Mouse (Mus musculus) kidney, embryonic 14.5 days (tissue): Measurements from ENCODE around the gene 4921524J17Rik. TPM values are rescaled to one million over a fixed set of nuclear protein-coding genes. Genes with fewer than 3 reads are reported as not detected.

Experiments
- ATAC-seq: fragments of 200-750 bp; cut with Nextera tagmentation; 2 replicates; pipeline ENCODE4 v1.8.0; 2017; ENCODE audit warnings: moderate number of reproducible peaks, mild to moderate bottlenecking, moderate TSS enrichment, moderate library complexity; ENCODE audit not compliant: low FRiP score, low TSS enrichment
- H3K27ac ChIP-seq: fragments of 300-500 bp; sonication (generic); 2 replicates; pipeline ENCODE4 v1.5.1; 2014; ENCODE audit warnings: low read depth, mild to moderate bottlenecking, low read length, moderate library complexity, mixed read lengths
- H3K27me3 ChIP-seq: fragments of 300-500 bp; sonication (generic); 2 replicates; pipeline ENCODE4 v1.6.1; 2014; ENCODE audit warnings: mild to moderate bottlenecking, low read length; ENCODE audit not compliant: control insufficient read depth, insufficient read depth
- H3K36me3 ChIP-seq: fragments of 300-500 bp; sonication (generic); 2 replicates; pipeline ENCODE4 v1.6.1; 2014; ENCODE audit warnings: low read length, mixed read lengths; ENCODE audit not compliant: control insufficient read depth, insufficient read depth
- H3K4me1 ChIP-seq: fragments of 300-500 bp; sonication (generic); 2 replicates; pipeline ENCODE4 v1.6.1; 2014; ENCODE audit warnings: low read length, mixed read lengths; ENCODE audit not compliant: control insufficient read depth, insufficient read depth
- H3K4me2 ChIP-seq: fragments of 300-500 bp; sonication (generic); replicated peaks from 2 replicates; pipeline ENCODE4 v1.6.1; 2014; ENCODE audit warnings: low read depth, mild to moderate bottlenecking, low read length
- H3K4me3 ChIP-seq: fragments of 300-500 bp; sonication (generic); 2 replicates; pipeline ENCODE4 v1.5.1; 2014; ENCODE audit warnings: mild to moderate bottlenecking, low read length
- H3K9ac ChIP-seq: fragments of 300-500 bp; sonication (generic); 2 replicates; pipeline ENCODE4 v1.6.1; 2014; ENCODE audit warnings: low read depth, mild to moderate bottlenecking, low read length, moderate library complexity
- H3K9me3 ChIP-seq: fragments of 300-500 bp; sonication (generic); 2 replicates; pipeline ENCODE4 v1.6.1; 2016; ENCODE audit warnings: low read length; ENCODE audit not compliant: control insufficient read depth
- WGBS: fragments of 180-500 bp; shearing (Covaris S2); extraction: QIAGEN DNeasy Blood & Tissue Kit; methylation state at CpG from one replicate; pipeline ENCODE4 v1.1.7; 2014; 5-methylcytosine and 5-hydroxymethylcytosine counted together
- polyA plus RNA-seq: library from polyadenylated mRNA; unstranded; fragments of >200 nt; fragmentation: Nextera tagmentation; extraction: Ambion mirVana; gene quantifications from 2 replicates; pipeline ENCODE4 v1.2.1, GENCODE M21; 2014

Gene 4921524J17Rik
- polyA plus RNA-seq, 1 experiment from 2014 or later, result 42.9 TPM

- Histone ChIP-seq H3K27ac (peak overlapping the region; percentile 88), H3K4me1 (peaks cover 26% of the 10 kb centered on the region; the same call in 1 of the 2 replicates), H3K36me3 (no peaks in the 10 kb centered on the region), H3K27me3 (no peaks in the 10 kb centered on the region), H3K9ac (peak overlapping the region; percentile 92), H3K9me3 (no peaks in the 10 kb centered on the region), H3K4me2 (peak overlapping the region; percentile 50), H3K4me3 (peak overlapping the region; percentile 80)
- 11% methylated on average over 10 of the region's 10 CpGs for WGBS
- no peak for ATAC-seq
These were observed 1.1 kb downstream of the 4921524J17Rik start for GRCm38 (mm10) chr8:85431281-85432167.

DNA sequence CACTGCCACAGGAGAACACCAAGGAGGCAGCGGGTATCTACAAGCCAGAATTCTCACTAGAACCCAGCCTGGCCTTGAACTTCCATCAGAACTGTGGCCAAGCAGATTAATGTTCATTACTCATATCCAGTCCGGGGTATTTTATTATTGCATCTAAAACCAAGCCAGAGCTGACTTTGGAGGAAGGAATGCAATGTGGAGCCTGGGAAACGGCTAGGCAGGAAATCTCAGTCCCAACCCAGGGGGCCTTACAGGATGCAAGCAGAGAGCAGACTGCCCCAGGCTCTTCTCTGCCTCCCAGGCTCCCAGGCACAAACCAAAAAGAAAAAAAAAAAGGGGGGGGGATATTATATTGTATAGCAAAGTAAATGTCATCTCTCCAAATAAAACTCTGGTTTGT is 1.8 kb downstream of the 4921524J17Rik start:
- Histone ChIP-seq H3K36me3 (no peaks in the 10 kb centered on the region), H3K27ac (no peak overlapping the region), H3K4me1 (peaks cover 26% of the 10 kb centered on the region; the same call in 1 of the 2 replicates), H3K9me3 (no peaks in the 10 kb centered on the region), H3K4me3 (peak overlapping the region; percentile 80), H3K4me2 (peak overlapping the region; percentile 50), H3K9ac (no peak overlapping the region), H3K27me3 (no peaks in the 10 kb centered on the region)
- ATAC-seq, result no peak
- WGBS, result 31% methylated on average over 3 of the region's 3 CpGs

- H3K4me3 ChIP-seq, result no peak overlapping the region
- no peak for ATAC-seq
- H3K27me3 ChIP-seq, result no peaks in the 10 kb centered on the region
- H3K4me1 ChIP-seq, result peaks cover 25% of the 10 kb centered on the region; the same call in 1 of the 2 replicates
- H3K9me3 ChIP-seq, result no peaks in the 10 kb centered on the region
- H3K27ac ChIP-seq, result no peak overlapping the region; the same call in 1 of the 2 replicates
- peaks cover 2% of the 10 kb centered on the region; the same call in 1 of the 2 replicates for H3K36me3 ChIP-seq
- peak overlapping the region; percentile 12; the same call in 1 of the 2 replicates for H3K4me2 ChIP-seq
- no peak overlapping the region for H3K9ac ChIP-seq
- WGBS, result 39% methylated on average over 4 of the region's 4 CpGs
These were observed 3.4 kb downstream of the 4921524J17Rik start for GRCm38 (mm10) chr8:85429219-85429618.

- no peak for ATAC-seq
- 87% methylated on average over 4 of the region's 4 CpGs for WGBS
- H3K27ac ChIP-seq, result no peak overlapping the region
- no peaks in the 10 kb centered on the region for H3K27me3 ChIP-seq
- no peaks in the 10 kb centered on the region for H3K9me3 ChIP-seq
- no peak overlapping the region for H3K4me2 ChIP-seq
- peaks cover 22% of the 10 kb centered on the region; the same call in 1 of the 2 replicates for H3K4me1 ChIP-seq
- H3K4me3 ChIP-seq, result no peak overlapping the region
- H3K36me3 ChIP-seq, result peaks cover 2% of the 10 kb centered on the region; the same call in 1 of the 2 replicates
- no peak overlapping the region for H3K9ac ChIP-seq
These were observed 5.6 kb downstream of the 4921524J17Rik start for GRCm38 (mm10) chr8:85427026-85427425.

DNA sequence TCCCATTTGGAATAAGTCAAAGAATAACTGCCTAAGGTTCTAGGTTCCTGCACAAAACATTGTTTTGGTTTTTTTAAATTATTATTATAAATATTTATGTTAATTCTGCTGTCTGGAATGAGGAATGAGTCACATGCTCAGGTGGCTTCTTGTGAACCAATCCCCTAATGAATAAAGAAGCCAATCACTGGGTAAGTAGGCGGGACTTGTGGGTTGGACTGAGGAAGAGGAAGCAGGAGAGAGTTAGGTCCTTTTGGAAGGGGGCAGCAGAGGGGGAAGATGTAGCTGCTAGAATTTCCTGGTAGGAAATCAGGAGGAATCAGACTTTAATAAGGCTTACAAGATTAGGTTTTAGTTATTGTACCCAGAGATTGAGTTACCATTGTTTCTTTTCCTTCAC is 11.3 kb downstream of the 4921524J17Rik start:
- Histone ChIP-seq H3K4me1 (no peaks in the 10 kb centered on the region), H3K4me3 (no peak overlapping the region), H3K27ac (no peak overlapping the region), H3K9ac (no peak overlapping the region), H3K9me3 (no peaks in the 10 kb centered on the region), H3K4me2 (no peak overlapping the region), H3K36me3 (peaks cover 8% of the 10 kb centered on the region; the same call in 1 of the 2 replicates), H3K27me3 (no peaks in the 10 kb centered on the region)
- WGBS, result 87% methylated on average over 1 of the region's 1 CpGs
- no peak for ATAC-seq

DNA sequence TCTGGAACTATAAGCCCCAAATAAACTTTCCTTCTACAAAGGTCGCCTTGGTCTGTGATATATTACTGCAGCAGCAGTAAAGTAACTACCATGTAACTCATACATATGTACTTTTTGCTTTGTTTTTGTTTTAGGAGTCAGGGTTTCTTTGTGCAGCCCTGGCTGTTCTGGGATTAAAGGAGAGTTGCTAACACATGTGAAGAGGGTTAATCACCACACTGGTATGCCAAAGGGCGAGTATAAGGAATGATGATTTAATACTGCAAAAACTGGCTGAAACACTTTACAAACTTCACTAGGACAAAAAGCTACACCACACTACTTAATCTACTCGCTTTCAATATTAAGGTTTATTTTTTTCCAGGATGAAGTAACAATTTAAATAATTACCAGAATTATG is 24.1 kb downstream of the 4921524J17Rik start:
- Histone ChIP-seq H3K27me3 (no peaks in the 10 kb centered on the region), H3K27ac (no peak overlapping the region), H3K9ac (no peak overlapping the region), H3K4me2 (no peak overlapping the region), H3K4me1 (no peaks in the 10 kb centered on the region), H3K4me3 (no peak overlapping the region), H3K9me3 (no peaks in the 10 kb centered on the region), H3K36me3 (peaks cover 9% of the 10 kb centered on the region; the same call in 1 of the 2 replicates)
- ATAC-seq, result no peak
- WGBS, result 72% methylated on average over 3 of the region's 3 CpGs

DNA sequence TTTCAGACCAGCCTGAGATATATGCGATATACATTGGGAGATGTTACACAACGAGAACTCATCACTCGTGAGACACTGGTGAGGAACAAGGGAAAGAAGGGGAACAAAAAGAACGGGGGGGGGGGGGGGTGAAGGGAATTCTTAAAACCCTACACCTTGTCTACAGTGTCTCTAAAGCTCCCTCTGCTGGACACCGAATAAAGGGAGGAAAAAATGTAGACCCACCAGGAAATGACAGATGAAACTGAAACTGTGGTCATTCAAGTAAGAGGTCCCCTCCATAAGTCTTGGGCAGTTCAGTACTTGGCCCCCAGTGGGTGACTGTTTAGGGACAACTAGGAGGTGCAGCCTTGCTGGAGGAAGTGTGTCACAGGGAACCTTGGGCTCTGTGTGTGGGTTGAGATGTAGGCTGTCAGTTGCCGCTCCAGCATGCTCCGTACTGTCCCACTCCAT is 24.6 kb downstream of the 4921524J17Rik start:
- no peaks in the 10 kb centered on the region for H3K4me1 ChIP-seq
- H3K4me3 ChIP-seq, result no peak overlapping the region
- H3K9me3 ChIP-seq, result no peaks in the 10 kb centered on the region
- no peak; the same call in 1 of the 2 replicates for ATAC-seq
- no peak overlapping the region for H3K4me2 ChIP-seq
- WGBS, result 62% methylated on average over 7 of the region's 7 CpGs
- no peak overlapping the region for H3K9ac ChIP-seq
- H3K27ac ChIP-seq, result no peak overlapping the region
- H3K27me3 ChIP-seq, result no peaks in the 10 kb centered on the region
- H3K36me3 ChIP-seq, result peaks cover 9% of the 10 kb centered on the region; the same call in 1 of the 2 replicates

DNA sequence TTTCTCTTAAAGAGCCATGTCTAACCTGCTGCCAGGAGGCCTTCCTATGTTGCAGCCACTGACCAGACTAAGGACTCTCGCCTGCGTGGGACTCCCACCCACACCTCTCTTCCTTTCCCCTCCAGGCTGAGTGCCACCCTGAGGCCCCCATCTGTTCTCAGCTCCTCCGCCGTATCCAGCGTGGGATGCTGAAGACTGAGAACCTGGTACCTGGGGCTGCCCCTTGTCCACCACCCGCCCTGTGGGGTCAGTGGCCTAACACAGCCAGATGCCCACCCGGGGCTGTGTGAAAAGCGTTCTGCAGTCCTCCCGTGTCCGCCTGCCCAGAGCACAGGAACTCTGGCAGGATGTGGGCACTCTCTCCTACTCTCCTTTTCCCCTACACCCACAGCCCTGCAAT is 26.7 kb downstream of the 4921524J17Rik start:
- H3K9me3 ChIP-seq, result no peaks in the 10 kb centered on the region
- ATAC-seq, result no peak
- no peak overlapping the region for H3K27ac ChIP-seq
- 80% methylated on average over 10 of the region's 10 CpGs for WGBS
- H3K27me3 ChIP-seq, result no peaks in the 10 kb centered on the region
- no peak overlapping the region for H3K4me3 ChIP-seq
- H3K36me3 ChIP-seq, result peaks cover 9% of the 10 kb centered on the region; the same call in 1 of the 2 replicates
- no peak overlapping the region for H3K9ac ChIP-seq
- no peaks in the 10 kb centered on the region for H3K4me1 ChIP-seq
- H3K4me2 ChIP-seq, result no peak overlapping the region

- Histone ChIP-seq H3K27me3 (no peaks in the 10 kb centered on the region), H3K9ac (no peak overlapping the region), H3K36me3 (peaks cover 9% of the 10 kb centered on the region; the same call in 1 of the 2 replicates), H3K4me1 (no peaks in the 10 kb centered on the region), H3K9me3 (no peaks in the 10 kb centered on the region), H3K4me3 (no peak overlapping the region), H3K4me2 (no peak overlapping the region), H3K27ac (no peak overlapping the region)
- 59% methylated on average over 3 of the region's 3 CpGs for WGBS
- no peak for ATAC-seq
These were observed 27.2 kb downstream of the 4921524J17Rik start for GRCm38 (mm10) chr8:85405418-85405817.
